Mouse (Mus musculus): Measurements from ENCODE around the gene Cfap45. TPM values are rescaled to one million over a fixed set of nuclear protein-coding genes. Genes with fewer than 3 reads are reported as not detected.
A peak's percentile ranks its signal among the peaks of the same experiment; 100 is the strongest.

The Cfap45 gene
- polyA plus RNA-seq, 1 experiment from 2014 or later: 1.4 TPM

- no peak overlapping the region for H3K4me3 ChIP-seq
- WGBS: 53% methylated on average over 8 of the region's 8 CpGs
These were observed 10.6 kb upstream of the Cfap45 start for GRCm38 (mm10) chr1:172509983-172510382.

GRCm38 (mm10) chr1:172510421-172510972 is 10.1 kb upstream of the Cfap45 start:
- Histone ChIP-seq H3K27me3 (no peaks in the 10 kb centered on the region), H3K4me1 (peaks cover 5% of the 10 kb centered on the region), H3K4me3 (no peak overlapping the region), H3K36me3 (ENCODE audit: poor library complexity, severe bottlenecking) (no peaks in the 10 kb centered on the region), H3K9me3 (replicated peaks) (no peaks in the 10 kb centered on the region), H3K4me2 (no peak overlapping the region), H3K27ac (no peak overlapping the region), H3K9ac (no peak overlapping the region)
- ATAC-seq: no peak; the same call in 1 of the 2 replicates
- WGBS: 21% methylated on average over 13 of the region's 13 CpGs

More at GRCm38 (mm10) chr1:172509983-172510382, 10.6 kb upstream of the Cfap45 start:
- no peaks in the 10 kb centered on the region for H3K9me3 ChIP-seq (replicated peaks)
- H3K36me3 ChIP-seq (ENCODE audit: poor library complexity, severe bottlenecking): no peaks in the 10 kb centered on the region
- no peak overlapping the region for H3K9ac ChIP-seq
- H3K4me2 ChIP-seq: no peak overlapping the region
- peaks cover 5% of the 10 kb centered on the region for H3K4me1 ChIP-seq
- ATAC-seq: no peak
- H3K27me3 ChIP-seq: no peaks in the 10 kb centered on the region
- H3K27ac ChIP-seq: no peak overlapping the region

- H3K9me3 ChIP-seq (replicated peaks): peaks cover 7% of the 10 kb centered on the region
- H3K4me1 ChIP-seq: peaks cover 5% of the 10 kb centered on the region
- no peak overlapping the region for H3K27ac ChIP-seq
- WGBS: 38% methylated on average over 13 of the region's 13 CpGs
- H3K9ac ChIP-seq: no peak overlapping the region
- no peak for ATAC-seq
- H3K4me2 ChIP-seq: peak overlapping the region; percentile 21; the same call in 1 of the 2 replicates
- H3K27me3 ChIP-seq: no peaks in the 10 kb centered on the region
- H3K36me3 ChIP-seq (ENCODE audit: poor library complexity, severe bottlenecking): no peaks in the 10 kb centered on the region
- H3K4me3 ChIP-seq: no peak overlapping the region
These were observed 7.6 kb upstream of the Cfap45 start for GRCm38 (mm10) chr1:172512962-172513361.

GRCm38 (mm10) chr1:172513525-172514212 is 6.9 kb upstream of the Cfap45 start:
- peaks cover 5% of the 10 kb centered on the region for H3K4me1 ChIP-seq
- H3K9me3 ChIP-seq (replicated peaks): peaks cover 7% of the 10 kb centered on the region
- H3K9ac ChIP-seq: no peak overlapping the region
- H3K4me3 ChIP-seq: no peak overlapping the region
- no peaks in the 10 kb centered on the region for H3K36me3 ChIP-seq (ENCODE audit: poor library complexity, severe bottlenecking)
- 89% methylated on average over 17 of the region's 17 CpGs for WGBS
- H3K27ac ChIP-seq: no peak overlapping the region
- H3K27me3 ChIP-seq: no peaks in the 10 kb centered on the region
- H3K4me2 ChIP-seq: no peak overlapping the region
- no peak for ATAC-seq

- Histone ChIP-seq H3K36me3 (ENCODE audit: poor library complexity, severe bottlenecking) (no peaks in the 10 kb centered on the region), H3K27me3 (no peaks in the 10 kb centered on the region), H3K4me1 (peaks cover 5% of the 10 kb centered on the region), H3K27ac (no peak overlapping the region), H3K4me3 (no peak overlapping the region), H3K4me2 (no peak overlapping the region), H3K9ac (no peak overlapping the region), H3K9me3 (replicated peaks) (peaks cover 7% of the 10 kb centered on the region)
- ATAC-seq: no peak
- WGBS: 85% methylated on average over 4 of the region's 4 CpGs
These were observed 6.4 kb upstream of the Cfap45 start for GRCm38 (mm10) chr1:172514213-172514529.

GRCm38 (mm10) chr1:172514551-172515268 is 5.9 kb upstream of the Cfap45 start:
- no peak overlapping the region for H3K4me3 ChIP-seq
- H3K36me3 ChIP-seq (ENCODE audit: poor library complexity, severe bottlenecking): no peaks in the 10 kb centered on the region
- no peaks in the 10 kb centered on the region for H3K27me3 ChIP-seq
- 84% methylated on average over 7 of the region's 7 CpGs for WGBS
- peaks cover 5% of the 10 kb centered on the region for H3K4me1 ChIP-seq
- H3K9me3 ChIP-seq (replicated peaks): peaks cover 7% of the 10 kb centered on the region
- no peak overlapping the region for H3K4me2 ChIP-seq
- no peak overlapping the region for H3K27ac ChIP-seq
- no peak overlapping the region for H3K9ac ChIP-seq
- ATAC-seq: no peak

GRCm38 (mm10) chr1:172515396-172515795 is 5.2 kb upstream of the Cfap45 start:
- Histone ChIP-seq H3K4me2 (no peak overlapping the region), H3K4me3 (no peak overlapping the region), H3K27me3 (no peaks in the 10 kb centered on the region), H3K9me3 (replicated peaks) (peaks cover 7% of the 10 kb centered on the region), H3K27ac (no peak overlapping the region), H3K9ac (no peak overlapping the region), H3K4me1 (peaks cover 6% of the 10 kb centered on the region), H3K36me3 (ENCODE audit: poor library complexity, severe bottlenecking) (no peaks in the 10 kb centered on the region)
- ATAC-seq: no peak
- WGBS: 76% methylated on average over 1 of the region's 1 CpGs

- 73% methylated on average over 4 of the region's 4 CpGs for WGBS
- H3K4me3 ChIP-seq: no peak overlapping the region
- no peak for ATAC-seq
- peaks cover 7% of the 10 kb centered on the region for H3K9me3 ChIP-seq (replicated peaks)
- H3K4me2 ChIP-seq: no peak overlapping the region
- no peaks in the 10 kb centered on the region for H3K27me3 ChIP-seq
- peaks cover 11% of the 10 kb centered on the region for H3K4me1 ChIP-seq
- H3K9ac ChIP-seq: no peak overlapping the region
- H3K27ac ChIP-seq: no peak overlapping the region
- H3K36me3 ChIP-seq (ENCODE audit: poor library complexity, severe bottlenecking): no peaks in the 10 kb centered on the region
These were observed 2.6 kb upstream of the Cfap45 start for GRCm38 (mm10) chr1:172518013-172518412.

- 69% methylated on average over 6 of the region's 6 CpGs for WGBS
These were observed 957 bp upstream of the Cfap45 start for GRCm38 (mm10) chr1:172519644-172520043.

GRCm38 (mm10) chr1:172522524-172522923 is 1.9 kb downstream of the Cfap45 start:
- no peak overlapping the region for H3K9ac ChIP-seq
- WGBS: 76% methylated on average over 7 of the region's 7 CpGs
- H3K36me3 ChIP-seq (ENCODE audit: poor library complexity, severe bottlenecking): no peaks in the 10 kb centered on the region
- peaks cover 8% of the 10 kb centered on the region for H3K27me3 ChIP-seq
- H3K4me1 ChIP-seq: peaks cover 11% of the 10 kb centered on the region
- no peak overlapping the region for H3K27ac ChIP-seq
- ATAC-seq: no peak
- no peak overlapping the region for H3K4me3 ChIP-seq
- H3K9me3 ChIP-seq (replicated peaks): peaks cover 2% of the 10 kb centered on the region
- no peak overlapping the region for H3K4me2 ChIP-seq

More at GRCm38 (mm10) chr1:172519644-172520043, 957 bp upstream of the Cfap45 start:
- peaks cover 7% of the 10 kb centered on the region for H3K9me3 ChIP-seq (replicated peaks)
- no peaks in the 10 kb centered on the region for H3K36me3 ChIP-seq (ENCODE audit: poor library complexity, severe bottlenecking)
- ATAC-seq: no peak
- H3K4me3 ChIP-seq: no peak overlapping the region
- H3K4me1 ChIP-seq: peaks cover 11% of the 10 kb centered on the region
- no peak overlapping the region for H3K9ac ChIP-seq
- H3K27me3 ChIP-seq: no peaks in the 10 kb centered on the region
- H3K4me2 ChIP-seq: no peak overlapping the region
- H3K27ac ChIP-seq: no peak overlapping the region

- Histone ChIP-seq H3K4me2 (no peak overlapping the region), H3K9me3 (replicated peaks) (no peaks in the 10 kb centered on the region), H3K4me1 (peaks cover 11% of the 10 kb centered on the region), H3K9ac (no peak overlapping the region), H3K36me3 (ENCODE audit: poor library complexity, severe bottlenecking) (no peaks in the 10 kb centered on the region), H3K4me3 (no peak overlapping the region), H3K27me3 (peaks cover 14% of the 10 kb centered on the region), H3K27ac (no peak overlapping the region)
- 72% methylated on average over 12 of the region's 12 CpGs for whole genome bisulfite sequencing
- ATAC-seq: no peak
These were observed 3.1 kb downstream of the Cfap45 start for GRCm38 (mm10) chr1:172523699-172524101.

GRCm38 (mm10) chr1:172525027-172525764 is 4.6 kb downstream of the Cfap45 start:
- Histone ChIP-seq H3K9me3 (replicated peaks) (no peaks in the 10 kb centered on the region), H3K27me3 (peaks cover 14% of the 10 kb centered on the region), H3K27ac (no peak overlapping the region), H3K4me3 (no peak overlapping the region), H3K4me2 (peak overlapping the region; percentile 3; the same call in 1 of the 2 replicates), H3K4me1 (peaks cover 11% of the 10 kb centered on the region), H3K9ac (no peak overlapping the region), H3K36me3 (ENCODE audit: poor library complexity, severe bottlenecking) (no peaks in the 10 kb centered on the region)
- 53% methylated on average over 15 of the region's 15 CpGs for WGBS
- no peak for ATAC-seq

Data from forebrain, embryonic 13.5 days (tissue).